Mouse (Mus musculus): Measurements from ENCODE around the gene Sox2. TPM values are rescaled to one million over a fixed set of nuclear protein-coding genes. Genes with fewer than 3 reads are reported as not detected.

The Sox2 gene
- polyA plus RNA-seq (2016; fragmentation: Nextera tagmentation; extraction: Ambion mirVana): 0.34 and 0.68 TPM in 2 replicates

- no peak within 1 kb of the TSS for H3K27ac ChIP-seq (ENCODE audit: poor library complexity, severe bottlenecking)
Observed at GRCm38 (mm10) chr3:34649726-34650620, at the start of gene Sox2. Gene Sox2, plus strand, starts transcription at chr3:34650405.

GRCm38 (mm10) chr3:34601116-34601515 is 49.1 kb upstream of the Sox2 start:
- H3K4me3 ChIP-seq: no peak overlapping the region
- no peak overlapping the region for H3K27ac ChIP-seq (ENCODE audit: poor library complexity, severe bottlenecking)
- 79% methylated on average over 2 of the region's 2 CpGs for WGBS
- H3K27me3 ChIP-seq (replicated peaks): no peaks in the 10 kb centered on the region
- no peaks in the 10 kb centered on the region for H3K36me3 ChIP-seq
- H3K9me3 ChIP-seq (replicated peaks): 0 out of 2 replicates have a peak, but pooled peaks cover 3% of the 10 kb centered on the region
- H3K4me2 ChIP-seq: no peak overlapping the region
- ATAC-seq (ENCODE audit: insufficient number of reproducible peaks, low FRiP score): no peak
- no peaks in the 10 kb centered on the region for H3K4me1 ChIP-seq (replicated peaks)
- H3K9ac ChIP-seq: no peak overlapping the region

More at GRCm38 (mm10) chr3:34649726-34650620, at the start of gene Sox2:
- peak; percentile 79 for ATAC-seq (ENCODE audit: insufficient number of reproducible peaks, low FRiP score)
- Histone ChIP-seq H3K4me3 (peak within 1 kb of the TSS; percentile 54), H3K9me3 (replicated peaks) (no peaks in the 10 kb centered on the region), H3K27me3 (replicated peaks) (peaks cover 72% of the 10 kb centered on the region), H3K9ac (peak within 1 kb of the TSS; percentile 65), H3K4me1 (replicated peaks) (peaks cover 25% of the 10 kb centered on the region), H3K36me3 (no peaks in the 10 kb centered on the region), H3K4me2 (peak within 1 kb of the TSS; percentile 90)
- WGBS: under 1% methylated on average over 86 of the region's 86 CpGs

GRCm38 (mm10) chr3:34614107-34614506 is 36.1 kb upstream of the Sox2 start:
- no peak overlapping the region for H3K4me3 ChIP-seq

GRCm38 (mm10) chr3:34615526-34615925 is 34.7 kb upstream of the Sox2 start:
- Histone ChIP-seq H3K27ac (ENCODE audit: poor library complexity, severe bottlenecking) (no peak overlapping the region), H3K4me1 (replicated peaks) (no peaks in the 10 kb centered on the region), H3K9me3 (replicated peaks) (peaks cover 4% of the 10 kb centered on the region; the same call in 1 of the 2 replicates), H3K4me3 (no peak overlapping the region), H3K4me2 (0 out of 2 replicates have a peak overlapping the region, but pooled peaks have one; percentile 15), H3K9ac (no peak overlapping the region), H3K27me3 (replicated peaks) (no peaks in the 10 kb centered on the region), H3K36me3 (no peaks in the 10 kb centered on the region)
- no peak for ATAC-seq (ENCODE audit: insufficient number of reproducible peaks, low FRiP score)
- 60% methylated on average over 15 of the region's 15 CpGs for WGBS

More at GRCm38 (mm10) chr3:34614107-34614506, 36.1 kb upstream of the Sox2 start:
- H3K9me3 ChIP-seq (replicated peaks): peaks cover 4% of the 10 kb centered on the region; the same call in 1 of the 2 replicates
- H3K4me2 ChIP-seq: no peak overlapping the region
- H3K4me1 ChIP-seq (replicated peaks): no peaks in the 10 kb centered on the region
- H3K27me3 ChIP-seq (replicated peaks): no peaks in the 10 kb centered on the region
- H3K36me3 ChIP-seq: no peaks in the 10 kb centered on the region
- no peak overlapping the region for H3K9ac ChIP-seq
- ATAC-seq (ENCODE audit: insufficient number of reproducible peaks, low FRiP score): no peak
- 86% methylated on average over 7 of the region's 7 CpGs for WGBS
- H3K27ac ChIP-seq (ENCODE audit: poor library complexity, severe bottlenecking): no peak overlapping the region

- no peaks in the 10 kb centered on the region for H3K9me3 ChIP-seq (replicated peaks)
- ATAC-seq (ENCODE audit: insufficient number of reproducible peaks, low FRiP score): no peak
- H3K4me1 ChIP-seq (replicated peaks): no peaks in the 10 kb centered on the region
- no peaks in the 10 kb centered on the region for H3K36me3 ChIP-seq
- H3K27ac ChIP-seq (ENCODE audit: poor library complexity, severe bottlenecking): no peak overlapping the region
- H3K4me3 ChIP-seq: no peak overlapping the region
- no peak overlapping the region for H3K9ac ChIP-seq
- H3K4me2 ChIP-seq: no peak overlapping the region
- no peaks in the 10 kb centered on the region for H3K27me3 ChIP-seq (replicated peaks)
- WGBS: 64% methylated on average over 7 of the region's 7 CpGs
Observed at GRCm38 (mm10) chr3:34618934-34619333, 31.3 kb upstream of the Sox2 start.

GRCm38 (mm10) chr3:34620121-34620520 is 30.1 kb upstream of the Sox2 start:
- Histone ChIP-seq H3K9ac (no peak overlapping the region), H3K27me3 (replicated peaks) (no peaks in the 10 kb centered on the region), H3K9me3 (replicated peaks) (no peaks in the 10 kb centered on the region), H3K36me3 (no peaks in the 10 kb centered on the region), H3K4me1 (replicated peaks) (no peaks in the 10 kb centered on the region), H3K4me2 (no peak overlapping the region), H3K4me3 (no peak overlapping the region), H3K27ac (ENCODE audit: poor library complexity, severe bottlenecking) (no peak overlapping the region)
- WGBS: 63% methylated on average over 4 of the region's 4 CpGs
- ATAC-seq (ENCODE audit: insufficient number of reproducible peaks, low FRiP score): no peak

GRCm38 (mm10) chr3:34624721-34625270 is 25.4 kb upstream of the Sox2 start:
- ATAC-seq (ENCODE audit: insufficient number of reproducible peaks, low FRiP score): no peak
- no peak overlapping the region for H3K27ac ChIP-seq (ENCODE audit: poor library complexity, severe bottlenecking)
- no peaks in the 10 kb centered on the region; the same call in 1 of the 2 replicates for H3K9me3 ChIP-seq (replicated peaks)
- no peaks in the 10 kb centered on the region for H3K4me1 ChIP-seq (replicated peaks)
- 87% methylated on average over 16 of the region's 16 CpGs for WGBS
- H3K27me3 ChIP-seq (replicated peaks): 0 out of 2 replicates have a peak, but pooled peaks cover 3% of the 10 kb centered on the region
- H3K36me3 ChIP-seq: no peaks in the 10 kb centered on the region
- H3K4me3 ChIP-seq: no peak overlapping the region
- H3K4me2 ChIP-seq: no peak overlapping the region
- no peak overlapping the region for H3K9ac ChIP-seq

GRCm38 (mm10) chr3:34626521-34626920 is 23.7 kb upstream of the Sox2 start:
- 0 out of 2 replicates have a peak, but pooled peaks cover 3% of the 10 kb centered on the region for H3K27me3 ChIP-seq (replicated peaks)
- H3K4me2 ChIP-seq: no peak overlapping the region
- no peaks in the 10 kb centered on the region for H3K36me3 ChIP-seq
- no peak overlapping the region for H3K9ac ChIP-seq
- H3K4me3 ChIP-seq: no peak overlapping the region
- WGBS: 62% methylated on average over 8 of the region's 8 CpGs
- no peaks in the 10 kb centered on the region for H3K4me1 ChIP-seq (replicated peaks)
- no peak for ATAC-seq (ENCODE audit: insufficient number of reproducible peaks, low FRiP score)
- no peaks in the 10 kb centered on the region; the same call in 1 of the 2 replicates for H3K9me3 ChIP-seq (replicated peaks)
- no peak overlapping the region for H3K27ac ChIP-seq (ENCODE audit: poor library complexity, severe bottlenecking)

- H3K9me3 ChIP-seq (replicated peaks): no peaks in the 10 kb centered on the region; the same call in 1 of the 2 replicates
- peaks cover 12% of the 10 kb centered on the region for H3K27me3 ChIP-seq (replicated peaks)
- no peak overlapping the region for H3K4me2 ChIP-seq
- H3K4me1 ChIP-seq (replicated peaks): no peaks in the 10 kb centered on the region
- no peak overlapping the region for H3K9ac ChIP-seq
- no peak overlapping the region for H3K4me3 ChIP-seq
- WGBS: 67% methylated on average over 8 of the region's 8 CpGs
- no peak for ATAC-seq (ENCODE audit: insufficient number of reproducible peaks, low FRiP score)
- no peaks in the 10 kb centered on the region for H3K36me3 ChIP-seq
- H3K27ac ChIP-seq (ENCODE audit: poor library complexity, severe bottlenecking): no peak overlapping the region
Observed at GRCm38 (mm10) chr3:34630031-34630430, 20.2 kb upstream of the Sox2 start.

GRCm38 (mm10) chr3:34630736-34631135 is 19.5 kb upstream of the Sox2 start:
- H3K4me3 ChIP-seq: no peak overlapping the region
- 64% methylated on average over 1 of the region's 1 CpGs for WGBS
- ATAC-seq (ENCODE audit: insufficient number of reproducible peaks, low FRiP score): no peak
- H3K4me1 ChIP-seq (replicated peaks): no peaks in the 10 kb centered on the region
- no peak overlapping the region for H3K27ac ChIP-seq (ENCODE audit: poor library complexity, severe bottlenecking)
- no peak overlapping the region for H3K9ac ChIP-seq
- no peak overlapping the region for H3K4me2 ChIP-seq
- H3K27me3 ChIP-seq (replicated peaks): peaks cover 15% of the 10 kb centered on the region
- H3K9me3 ChIP-seq (replicated peaks): no peaks in the 10 kb centered on the region; the same call in 1 of the 2 replicates
- H3K36me3 ChIP-seq: no peaks in the 10 kb centered on the region

- H3K27me3 ChIP-seq (replicated peaks): peaks cover 56% of the 10 kb centered on the region
- no peaks in the 10 kb centered on the region for H3K36me3 ChIP-seq
- peaks cover 5% of the 10 kb centered on the region for H3K4me1 ChIP-seq (replicated peaks)
- H3K9me3 ChIP-seq (replicated peaks): no peaks in the 10 kb centered on the region
- H3K27ac ChIP-seq (ENCODE audit: poor library complexity, severe bottlenecking): no peak overlapping the region
- 56% methylated on average over 6 of the region's 6 CpGs for WGBS
- H3K4me3 ChIP-seq: no peak overlapping the region
- no peak overlapping the region for H3K4me2 ChIP-seq
- no peak overlapping the region for H3K9ac ChIP-seq
- no peak for ATAC-seq (ENCODE audit: insufficient number of reproducible peaks, low FRiP score)
Observed at GRCm38 (mm10) chr3:34636958-34637357, 13.2 kb upstream of the Sox2 start.
